Mouse (Mus musculus) embryo, embryonic 10.5 days (tissue): Measurements from ENCODE around the gene Nedd8.

Experiments used
- DNase-seq: peaks from one replicate; pipeline ENCODE4 v3.0.0-alpha.2; 2015; ENCODE audit warnings: low spot score

Nedd8 gene

GRCm38 (mm10) chr14:55660636-55661035 is 11.3 kb downstream of the Nedd8 start:
- DNase-seq, result no peak

GRCm38 (mm10) chr14:55659960-55660573 is 11.9 kb downstream of the Nedd8 start, which contains the start of gene Mdp1:
Gene Mdp1, minus strand, starts transcription at chr14:55660508.
- DNase-seq, result peak; percentile 92

- DNase-seq, result no peak
Measured at GRCm38 (mm10) chr14:55658011-55658410, 13.9 kb downstream of the Nedd8 start.

GRCm38 (mm10) chr14:55656935-55657334 is 15.0 kb downstream of the Nedd8 start:
- DNase-seq, result no peak

GRCm38 (mm10) chr14:55651528-55651927 is 20.4 kb downstream of the Nedd8 start:
- no peak for DNase-seq

- no peak for DNase-seq
Measured at GRCm38 (mm10) chr14:55649884-55650283, 22.0 kb downstream of the Nedd8 start, which contains the start of gene Tssk4. Gene Tssk4, plus strand, starts transcription at chr14:55650184.

GRCm38 (mm10) chr14:55644261-55644888 is 27.5 kb downstream of the Nedd8 start:
- DNase-seq, result peak; percentile 21

- peak; percentile 84 for DNase-seq
Measured at GRCm38 (mm10) chr14:55643060-55643907, 28.6 kb downstream of the Nedd8 start, which contains the start of gene Tm9sf1. Gene Tm9sf1, minus strand, starts transcription at chr14:55643806.

- no peak for DNase-seq
Measured at GRCm38 (mm10) chr14:55642679-55643059, 29.3 kb downstream of the Nedd8 start.

- no peak for DNase-seq
Measured at GRCm38 (mm10) chr14:55641291-55641690, 30.6 kb downstream of the Nedd8 start.

- no peak for DNase-seq
Measured at GRCm38 (mm10) chr14:55640816-55641215, 31.1 kb downstream of the Nedd8 start.

GRCm38 (mm10) chr14:55637795-55638194 is 34.1 kb downstream of the Nedd8 start, which contains the start of gene Gm49378:
Gene Gm49378, minus strand, starts transcription at chr14:55637895.
- no peak for DNase-seq

- DNase-seq, result peak; percentile 96
Measured at GRCm38 (mm10) chr14:55635523-55636007, 36.4 kb downstream of the Nedd8 start, which contains the start of gene Ipo4. Gene Ipo4, minus strand, starts transcription at chr14:55635957.

GRCm38 (mm10) chr14:55634874-55635522 is 36.9 kb downstream of the Nedd8 start:
- no peak for DNase-seq

- DNase-seq, result peak; percentile 40
Measured at GRCm38 (mm10) chr14:55629312-55629711, 42.6 kb downstream of the Nedd8 start.

- no peak for DNase-seq
Measured at GRCm38 (mm10) chr14:55628077-55628827, 43.7 kb downstream of the Nedd8 start.

GRCm38 (mm10) chr14:55618486-55619195 is 53.3 kb downstream of the Nedd8 start:
- no peak for DNase-seq

GRCm38 (mm10) chr14:55617822-55618221 is 54.1 kb downstream of the Nedd8 start, which contains the start of gene Rec8:
Gene Rec8, plus strand, starts transcription at chr14:55618037.
- DNase-seq, result peak; percentile 78

GRCm38 (mm10) chr14:55616844-55617243 is 55.1 kb downstream of the Nedd8 start:
- DNase-seq, result no peak

- DNase-seq, result no peak
Measured at GRCm38 (mm10) chr14:55615876-55616275, 56.0 kb downstream of the Nedd8 start.
